ENCODE assay signal across 23 mouse cellular contexts in genomic region chr19:39286825-39287224, GRCm38 (mm10). TPM values are rescaled to one million over a fixed set of nuclear protein-coding genes. Genes with fewer than 3 reads are reported as not detected.
DNase-seq lines count a peak whose midpoint lies in the region; ATAC-seq and TF ChIP-seq lines count a peak whose summit lies in the region.
"Had no signal": no experiment of that assay in that cellular context is flagged by ENCODE, and none has a peak within 500 bp of the region (broad histone marks: within the 10 kb centered on the region; RNA-seq: fewer than 3 reads in every experiment).

No protein-coding gene starts in this region.

- peak overlapping the region; percentile 45 for H3K4me3 ChIP-seq in liver, adult 2 months (ENCODE audit: insufficient read depth, low read depth, low read length)
- H3K4me3 ChIP-seq in liver, postnatal 0 days (ENCODE audit: low read depth, low read length): no peak overlapping the region

- no peak for TF ChIP-seq EP300 in liver, postnatal 0 days (IDR thresholded peaks at IDR 0.05; ENCODE audit: low read depth)

- H3K4me1 ChIP-seq in liver, adult 2 months (ENCODE audit: control insufficient read depth, insufficient read depth, low read length): peaks cover 9% of the 10 kb centered on the region
- peaks cover 2% of the 10 kb centered on the region for H3K4me1 ChIP-seq in liver, postnatal 0 days (ENCODE audit: insufficient read depth)

- H3K4me2 ChIP-seq in liver, postnatal 0 days (ENCODE audit: low read depth, low read length): no peak overlapping the region

- no peak for TF ChIP-seq CTCF in liver, adult 2 months (IDR thresholded peaks at IDR 0.05; ENCODE audit: low read depth, low read length)
- no peak for TF ChIP-seq CTCF in liver, postnatal 0 days (IDR thresholded peaks at IDR 0.05; ENCODE audit: low read depth)

- H3K9ac ChIP-seq in liver, adult 2 months (ENCODE audit: low read depth, low read length): peak overlapping the region; percentile 58
- no peak overlapping the region for H3K9ac ChIP-seq in liver, postnatal 0 days (replicated peaks)

- no peak for TF ChIP-seq POLR2A in liver, adult 2 months (IDR thresholded peaks at IDR 0.05; ENCODE audit: extremely low read depth, insufficient read depth, low read length)

- no peaks in the 10 kb centered on the region for H3K79me2 ChIP-seq in liver, adult 2 months (ENCODE audit: control insufficient read depth, insufficient read depth, low read length)

- WGBS in liver, adult 2 months: 27% methylated on average over 4 of the region's 4 CpGs
- 63% methylated on average over 4 of the region's 4 CpGs for WGBS in liver, postnatal 0 days (ENCODE audit: insufficient replicate concordance)

- H3K36me3 ChIP-seq in liver, adult 2 months (ENCODE audit: control insufficient read depth, insufficient read depth, low read length): peaks cover 3% of the 10 kb centered on the region
- no peaks in the 10 kb centered on the region for H3K36me3 ChIP-seq in liver, postnatal 0 days (replicated peaks; ENCODE audit: insufficient read depth, low read length)
- H3K36me3 ChIP-seq: G1E had no signal

- H3K9me3 ChIP-seq in liver, postnatal 0 days (ENCODE audit: low read length): no peaks in the 10 kb centered on the region
- H3K9me3 ChIP-seq: G1E had no signal

- peak overlapping the region; percentile 67 for H3K27ac ChIP-seq in liver, adult 2 months (replicated peaks; ENCODE audit: insufficient read depth, low read depth, low read length)
- H3K27ac ChIP-seq in liver, postnatal 0 days (ENCODE audit: low read depth): no peak overlapping the region

- DNase-seq in heart, adult 11 months: peak; percentile 15
- no peak for DNase-seq in heart, adult 9 months (ENCODE audit: low spot score in 2 of 2)
- peak; percentile 93 for DNase-seq in liver, adult 2 months (ENCODE audit: extremely low read depth, low read depth, low spot score)
- no peak for DNase-seq in liver, postnatal 0 days
- DNase-seq: adrenal gland, adult 2 months; adrenal gland, adult 8-10 months; adrenal gland, postnatal 10 days; adrenal gland, postnatal 14 days; adrenal gland, postnatal 25 days; adrenal gland, postnatal 36 days; B cell, adult 2 months; cerebellum, adult 11 months; cerebellum, adult 11-12 months; cerebellum, adult 18-20 months had no signal

- ATAC-seq in liver, postnatal 0 days: no peak
- ATAC-seq: activated CD4-positive, CD25-positive, alpha-beta regulatory T cell, adult 4 months; CD4-positive, CD25-positive, alpha-beta regulatory T cell, adult 4 months; Patski had no signal

- no peaks in the 10 kb centered on the region; the same call in 1 of the 2 replicates for H3K27me3 ChIP-seq in liver, adult 2 months (ENCODE audit: control insufficient read depth, insufficient read depth, low read length)
- no peaks in the 10 kb centered on the region for H3K27me3 ChIP-seq in liver, postnatal 0 days (ENCODE audit: insufficient read depth, low read length)
- H3K27me3 ChIP-seq: CH12.LX, Patski had no signal

RNA-seq across cellular contexts. Expression of gene Cyp2c29, which starts 17.6 kb away (rescaled TPM):
- 1,515 and 1,916 TPM in 2 replicates for total RNA-seq in liver, adult 2 months (2014; rRNA removed)
- 1,145 and 1,548 TPM in 2 replicates for polyA plus RNA-seq in liver, adult 2 months (2012; rRNA removed)
- polyA plus RNA-seq in liver, postnatal 0 days (2015; fragmentation: Nextera tagmentation; extraction: Ambion mirVana): 0.31 and 0.33 TPM in 2 replicates
- total RNA-seq: adrenal gland, postnatal 25 days; CH12.LX; ES-E14; MEL had no signal
- polyA plus RNA-seq: activated CD4-positive, CD25-positive, alpha-beta regulatory T cell, adult 4 months; brain, embryonic 14.5 days; C2C12; CD4-positive, CD25-positive, alpha-beta regulatory T cell, adult 4 months; G1E; Patski had no signal

Comparison
In these comparisons a context has a peak if more than half of its experiments do, and no peak if none do; other contexts are left out.
1. DNase-seq: peak in heart, adult 11 months (single experiment) and liver, adult 2 months (single experiment); none in heart, adult 9 months (0 of 2) and liver, postnatal 0 days (single experiment).
2. RNA of gene Cyp2c29, which starts 17.6 kb away (polyA plus RNA-seq): 1,145 to 1,548 TPM in liver, adult 2 months; 0.31 to 0.33 TPM in liver, postnatal 0 days; every median in the first group is over 100 times any median in the second.